ENCODE assay signal across 22 mouse cellular contexts in genomic region chr6:123306315-123306714, GRCm38 (mm10). TPM values are rescaled to one million over a fixed set of nuclear protein-coding genes. Genes with fewer than 3 reads are reported as not detected.
A peak's percentile ranks its signal among the peaks of the same experiment; 100 is the strongest.
DNase-seq lines count a peak whose midpoint lies in the region; ATAC-seq and TF ChIP-seq lines count a peak whose summit lies in the region.
"Not testable (repeated sequence)": the region's sequence is repeated elsewhere in the genome, so short reads cannot be mapped to it uniquely, and the experiment has no call there.
"Had no signal": no experiment of that assay in that cellular context is flagged by ENCODE, and none has a peak within 500 bp of the region (broad histone marks: within the 10 kb centered on the region; RNA-seq: fewer than 3 reads in every experiment).

No protein-coding gene starts in this region.

- not testable (repeated sequence) for H3K4me3 ChIP-seq in G1E (ENCODE audit: low read depth, low read length); liver, embryonic 11.5 days (ENCODE audit: low read depth, low read length); liver, embryonic 13.5 days (replicated peaks); liver, embryonic 15.5 days (replicated peaks)

- not testable (repeated sequence) for H3K4me2 ChIP-seq in liver, embryonic 11.5 days; liver, embryonic 13.5 days; liver, embryonic 15.5 days

- not testable (repeated sequence) for TF ChIP-seq CTCF in G1E (IDR thresholded peaks at IDR 0.05; ENCODE audit: low read depth, low read length)

- 51% methylated on average over 7 of the region's 7 CpGs for WGBS in liver, embryonic 11.5 days
- WGBS in liver, embryonic 13.5 days (ENCODE audit: insufficient replicate concordance): 33% methylated on average over 7 of the region's 7 CpGs
- WGBS in liver, embryonic 15.5 days (ENCODE audit: insufficient replicate concordance): 31% methylated on average over 7 of the region's 7 CpGs

- H3K9ac ChIP-seq in liver, embryonic 11.5 days (ENCODE audit: low read depth, low read length); liver, embryonic 13.5 days; liver, embryonic 15.5 days: not testable (repeated sequence)

- peak; percentile 81 for ATAC-seq in G1E (ENCODE audit: extremely low read depth, insufficient number of reproducible peaks, low FRiP score, poor library complexity, severe bottlenecking)
- ATAC-seq in liver, embryonic 11.5 days (replicated peaks; ENCODE audit: low FRiP score): peak; percentile 42; the same call in 1 of the 2 replicates
- peak; percentile 79 for ATAC-seq in liver, embryonic 13.5 days (ENCODE audit: low read depth)
- ATAC-seq in liver, embryonic 15.5 days (ENCODE audit: insufficient read depth): peak; percentile 49; the same call in 1 of the 2 replicates
- ATAC-seq in megakaryocyte progenitor cell, adult 5-6 weeks (replicated peaks; ENCODE audit: poor library complexity): 0 out of 2 replicates have a peak, but pooled peaks have one; percentile 14

- H3K27ac ChIP-seq in liver, embryonic 11.5 days (ENCODE audit: low read depth, low read length); liver, embryonic 13.5 days; liver, embryonic 15.5 days (replicated peaks): not testable (repeated sequence)

- H3K9me3 ChIP-seq in G1E (replicated peaks); liver, embryonic 11.5 days (ENCODE audit: control insufficient read depth, low read length); liver, embryonic 13.5 days (replicated peaks); liver, embryonic 15.5 days (replicated peaks): not testable (repeated sequence)

- H3K4me1 ChIP-seq in G1E (ENCODE audit: insufficient read depth, low read depth, low read length): peaks cover 33% of the 10 kb centered on the region
- not testable (repeated sequence) for H3K4me1 ChIP-seq in liver, embryonic 11.5 days (replicated peaks; ENCODE audit: control insufficient read depth, insufficient read depth, low read length)
- peaks cover 11% of the 10 kb centered on the region for H3K4me1 ChIP-seq in liver, embryonic 13.5 days (replicated peaks)
- H3K4me1 ChIP-seq in liver, embryonic 15.5 days (replicated peaks): peaks cover 11% of the 10 kb centered on the region

- H3K27me3 ChIP-seq in G1E (ENCODE audit: insufficient read depth, low read length); liver, embryonic 11.5 days (replicated peaks; ENCODE audit: control insufficient read depth, insufficient read depth, low read length); liver, embryonic 13.5 days; liver, embryonic 15.5 days: not testable (repeated sequence)

- DNase-seq in G1E (ENCODE audit: low spot score); liver, embryonic 11.5 days (ENCODE audit: low spot score): not testable (repeated sequence)
- DNase-seq in liver, embryonic 13.5 days: peak; percentile 14

- H3K36me3 ChIP-seq in G1E (replicated peaks); liver, embryonic 11.5 days (ENCODE audit: control insufficient read depth, insufficient read depth, low read length); liver, embryonic 13.5 days; liver, embryonic 15.5 days (replicated peaks): not testable (repeated sequence)

RNA-seq across cellular contexts. Expression of gene Vmn2r19, which starts 1.8 kb away (rescaled TPM):
- total RNA-seq in G1E (2014; fragmentation: Nextera tagmentation) (not detected in 2 replicates), G1E (2017) (not detected in 2 replicates)
- polyA plus RNA-seq in G1E (2012): not detected in 2 replicates
- not detected in 2 replicates for polyA plus RNA-seq in liver, embryonic 11.5 days (2014; fragmentation: Nextera tagmentation; extraction: Ambion mirVana)
- not detected in 2 replicates for polyA plus RNA-seq in liver, embryonic 13.5 days (2015; fragmentation: Nextera tagmentation; extraction: Ambion mirVana)
- polyA plus RNA-seq in liver, embryonic 15.5 days (2015; fragmentation: Nextera tagmentation; extraction: Ambion mirVana): not detected in 2 replicates
- total RNA-seq in megakaryocyte progenitor cell, adult 5-6 weeks (2015): not detected in 2 replicates
- not detected in 2 replicates for total RNA-seq in megakaryocyte progenitor cell, adult 5-6 weeks (2017)
- total RNA-seq: adrenal gland, adult 2 months; adrenal gland, postnatal 10 days; adrenal gland, postnatal 25 days; adrenal gland, postnatal 4 days; CH12.LX; common myeloid progenitor, adult 5-6 weeks; MEL had no signal
- polyA plus RNA-seq: adrenal gland, adult 2 months; brain, embryonic 14.5 days; CD4-positive, CD25-positive, alpha-beta regulatory T cell, adult 4 months; embryonic facial prominence, embryonic 11.5 days; embryonic facial prominence, embryonic 13.5 days; embryonic facial prominence, embryonic 15.5 days; erythroblast, embryonic 14.5 days; forebrain, embryonic 10.5 days; forebrain, embryonic 12.5 days; forebrain, embryonic 14.5 days; forebrain, embryonic 16.5 days had no signal

RNA-seq across cellular contexts. Expression of gene Clec4e, which starts 16.6 kb away (rescaled TPM):
- total RNA-seq in G1E (2014; fragmentation: Nextera tagmentation) (20.8 and 24.5 TPM in 2 replicates), G1E (2017) (13.6 and 14.9 TPM in 2 replicates)
- polyA plus RNA-seq in G1E (2012): 0.20 and 0.29 TPM in 2 replicates
- polyA plus RNA-seq in liver, embryonic 11.5 days (2014; fragmentation: Nextera tagmentation; extraction: Ambion mirVana): 0.32 and 0.38 TPM in 2 replicates
- 0.83 and 0.84 TPM in 2 replicates for polyA plus RNA-seq in liver, embryonic 13.5 days (2015; fragmentation: Nextera tagmentation; extraction: Ambion mirVana)
- 1.1 and 1.2 TPM in 2 replicates for polyA plus RNA-seq in liver, embryonic 15.5 days (2015; fragmentation: Nextera tagmentation; extraction: Ambion mirVana)
- 17.8 and 19.3 TPM in 2 replicates for total RNA-seq in megakaryocyte progenitor cell, adult 5-6 weeks (2015)
- total RNA-seq in megakaryocyte progenitor cell, adult 5-6 weeks (2017): 17.2 and 19.6 TPM in 2 replicates
- total RNA-seq: adrenal gland, adult 2 months; adrenal gland, postnatal 25 days; CH12.LX had no signal
- polyA plus RNA-seq: adrenal gland, adult 2 months; brain, embryonic 14.5 days; embryonic facial prominence, embryonic 11.5 days; embryonic facial prominence, embryonic 13.5 days; embryonic facial prominence, embryonic 15.5 days; erythroblast, embryonic 14.5 days; forebrain, embryonic 10.5 days; forebrain, embryonic 12.5 days; forebrain, embryonic 14.5 days; forebrain, embryonic 16.5 days had no signal

RNA-seq across cellular contexts. Expression of gene Clec4d, which starts 44.4 kb away (rescaled TPM):
- 18.9 and 28.7 TPM in 2 replicates for total RNA-seq in G1E (2014; fragmentation: Nextera tagmentation)
- total RNA-seq in G1E (2017): 12.6 and 14.1 TPM in 2 replicates
- polyA plus RNA-seq in G1E (2012): 0.44 and 0.91 TPM in 2 replicates
- 0.92 and 1.8 TPM in 2 replicates for polyA plus RNA-seq in liver, embryonic 11.5 days (2014; fragmentation: Nextera tagmentation; extraction: Ambion mirVana)
- polyA plus RNA-seq in liver, embryonic 13.5 days (2015; fragmentation: Nextera tagmentation; extraction: Ambion mirVana): 0.85 and 1.1 TPM in 2 replicates
- 0.58 and 0.64 TPM in 2 replicates for polyA plus RNA-seq in liver, embryonic 15.5 days (2015; fragmentation: Nextera tagmentation; extraction: Ambion mirVana)
- 10.5 and 11.3 TPM in 2 replicates for total RNA-seq in megakaryocyte progenitor cell, adult 5-6 weeks (2015)
- total RNA-seq in megakaryocyte progenitor cell, adult 5-6 weeks (2017): 4.1 and 15.2 TPM in 2 replicates
- total RNA-seq: CH12.LX had no signal
- polyA plus RNA-seq: CD4-positive, CD25-positive, alpha-beta regulatory T cell, adult 4 months; embryonic facial prominence, embryonic 11.5 days; embryonic facial prominence, embryonic 13.5 days; erythroblast, embryonic 14.5 days; forebrain, embryonic 10.5 days; forebrain, embryonic 12.5 days; forebrain, embryonic 14.5 days; forebrain, embryonic 16.5 days had no signal

Comparison
In these comparisons a context has a peak if more than half of its experiments do, and no peak if none do; other contexts are left out.
1. ATAC-seq: peak in every context shown above with its lines; median percentile 81 in G1E; 79 in liver, embryonic 13.5 days; 49 in liver, embryonic 15.5 days; 42 in liver, embryonic 11.5 days; 14 in megakaryocyte progenitor cell, adult 5-6 weeks.